Mouse (Mus musculus): ENCODE data around the gene Lingo4. TPM values are rescaled to one million over a fixed set of nuclear protein-coding genes. Genes with fewer than 3 reads are reported as not detected.

Lingo4 gene
- total and polyA plus RNA-seq, 3 experiments: not detected

- TF ChIP-seq ELF1 (IDR thresholded peaks at IDR 0.05; ENCODE audit: low read depth, low read length) (no peak), CHD1 (IDR thresholded peaks at IDR 0.05; ENCODE audit: low read depth, low read length) (no peak), EP300 (IDR thresholded peaks at IDR 0.05; ENCODE audit: low read depth in 1 of 2, low read length in 2 of 2) (no peak), GABPA (IDR thresholded peaks at IDR 0.05; ENCODE audit: low read depth, low read length) (no peak), ZNF384 (IDR thresholded peaks at IDR 0.05; ENCODE audit: low read depth, low read length) (no peak), BHLHE40 (IDR thresholded peaks at IDR 0.05; ENCODE audit: borderline replicate concordance, low read depth, low read length) (no peak), POLR2AphosphoS2 (IDR thresholded peaks at IDR 0.05; ENCODE audit: low read length) (no peak), JUND (IDR thresholded peaks at IDR 0.05; ENCODE audit: low read depth, low read length) (no peak), CHD2 (IDR thresholded peaks at IDR 0.05; ENCODE audit: low read length) (no peak), TBP (IDR thresholded peaks at IDR 0.05; ENCODE audit: low read depth, low read length) (no peak), E2F4 (IDR thresholded peaks at IDR 0.05; ENCODE audit: borderline replicate concordance, low read depth, low read length) (no peak), MYB (IDR thresholded peaks at IDR 0.05; ENCODE audit: low read depth, low read length) (no peak), SIN3A (IDR thresholded peaks at IDR 0.05; ENCODE audit: low read length) (no peak), RCOR1 (IDR thresholded peaks at IDR 0.05; ENCODE audit: low read depth, low read length) (no peak), MAX (IDR thresholded peaks at IDR 0.05; ENCODE audit: low read length) (no peak), RAD21 (IDR thresholded peaks at IDR 0.05; ENCODE audit: low read depth, low read length) (no peak), MAZ (IDR thresholded peaks at IDR 0.05; ENCODE audit: low read depth, low read length) (no peak)
- H3K27ac ChIP-seq (ENCODE audit: control insufficient read depth, low read depth, low read length): no peak overlapping the region
- H3K9me3 ChIP-seq (replicated peaks; ENCODE audit: insufficient read depth, low read length): no peaks in the 10 kb centered on the region
- peaks cover 8 to 12% of the 10 kb centered on the region in 2 experiments for H3K27me3 ChIP-seq (ENCODE audit: control insufficient read depth in 1 of 2, insufficient read depth in 2 of 2, low read length in 2 of 2)
- no peak for DNase-seq (ENCODE audit: low read depth, low spot score)
- no peak overlapping the region for H3K9ac ChIP-seq (ENCODE audit: control insufficient read depth, low read depth, low read length, poor library complexity, severe bottlenecking)
- H3K79me2 ChIP-seq (ENCODE audit: control insufficient read depth, insufficient read depth, low read length, poor library complexity): no peaks in the 10 kb centered on the region
- H3K4me3 ChIP-seq (ENCODE audit: control insufficient read depth in 1 of 2, insufficient read depth in 1 of 2, low read depth in 2 of 2, low read length in 2 of 2): no peak overlapping the region
- H3K36me3 ChIP-seq (ENCODE audit: control insufficient read depth in 1 of 2, insufficient read depth in 2 of 2, low read length in 2 of 2): no peaks in the 10 kb centered on the region
- no peaks in the 10 kb centered on the region for H3K4me1 ChIP-seq (ENCODE audit: control insufficient read depth in 1 of 2, insufficient read depth in 2 of 2, low read length in 2 of 2)
Measured at GRCm38 (mm10) chr3:94402451-94402850, 4.1 kb downstream of the Lingo4 start.

GRCm38 (mm10) chr3:94404366-94405054, 6.2 kb downstream of the Lingo4 start:
- no peak overlapping the region for H3K27ac ChIP-seq (ENCODE audit: control insufficient read depth, low read depth, low read length)
- peaks cover 9 to 10% of the 10 kb centered on the region in 2 experiments for H3K27me3 ChIP-seq (ENCODE audit: control insufficient read depth in 1 of 2, insufficient read depth in 2 of 2, low read length in 2 of 2)
- no peaks in the 10 kb centered on the region for H3K9me3 ChIP-seq (replicated peaks; ENCODE audit: insufficient read depth, low read length)
- TF ChIP-seq TBP (IDR thresholded peaks at IDR 0.05; ENCODE audit: low read depth, low read length): no peak
- no peak for TF ChIP-seq MEF2A (IDR thresholded peaks at IDR 0.05; ENCODE audit: extremely low read depth, insufficient replicate concordance, low read depth, low read length, poor library complexity, severe bottlenecking)
- no peak for TF ChIP-seq MYC (IDR thresholded peaks at IDR 0.05; ENCODE audit: low read depth, low read length)
- TF ChIP-seq MYB (IDR thresholded peaks at IDR 0.05; ENCODE audit: low read depth, low read length): no peak
- no peak for TF ChIP-seq CTCF (IDR thresholded peaks at IDR 0.05 in 2 of 3, conservative IDR thresholded peaks at IDR 0.05 in 1 of 3; ENCODE audit: control insufficient read depth in 1 of 3, insufficient read depth in 1 of 3, low read depth in 2 of 3, low read length in 3 of 3, poor library complexity in 1 of 3, severe bottlenecking in 1 of 3)
- no peak for TF ChIP-seq POLR2A (IDR thresholded peaks at IDR 0.05; ENCODE audit: control insufficient read depth in 1 of 2, insufficient read depth in 1 of 2, low read depth in 1 of 2, low read length in 2 of 2, poor library complexity in 1 of 2)
- TF ChIP-seq POLR2AphosphoS5 (IDR thresholded peaks at IDR 0.05; ENCODE audit: borderline replicate concordance, low read depth, low read length): no peak
- no peak for TF ChIP-seq ZMIZ1 (IDR thresholded peaks at IDR 0.05; ENCODE audit: low read depth, low read length)
- TF ChIP-seq MAZ (IDR thresholded peaks at IDR 0.05; ENCODE audit: low read depth, low read length): no peak
- TF ChIP-seq E2F4 (IDR thresholded peaks at IDR 0.05; ENCODE audit: borderline replicate concordance, low read depth, low read length): no peak
- no peak for TF ChIP-seq MXI1 (IDR thresholded peaks at IDR 0.05; ENCODE audit: low read depth, low read length)
- no peak for TF ChIP-seq ETS1 (IDR thresholded peaks at IDR 0.05; ENCODE audit: low read depth, low read length)
- no peaks in the 10 kb centered on the region for H3K79me2 ChIP-seq (ENCODE audit: control insufficient read depth, insufficient read depth, low read length, poor library complexity)
- H3K9ac ChIP-seq (ENCODE audit: control insufficient read depth, low read depth, low read length, poor library complexity, severe bottlenecking): no peak overlapping the region
- no peak overlapping the region for H3K4me3 ChIP-seq (ENCODE audit: control insufficient read depth in 1 of 2, insufficient read depth in 1 of 2, low read depth in 2 of 2, low read length in 2 of 2)
- no peaks in the 10 kb centered on the region for H3K36me3 ChIP-seq (ENCODE audit: control insufficient read depth in 1 of 2, insufficient read depth in 2 of 2, low read length in 2 of 2)
- no peak for DNase-seq (ENCODE audit: low read depth, low spot score)
- no peaks in the 10 kb centered on the region for H3K4me1 ChIP-seq (ENCODE audit: control insufficient read depth in 1 of 2, insufficient read depth in 2 of 2, low read length in 2 of 2)
